Mouse (Mus musculus) G1E (cell line): ENCODE results near the gene 1810049J17Rik. TPM values are rescaled to one million over a fixed set of nuclear protein-coding genes. Genes with fewer than 3 reads are reported as not detected.

ENCODE experiments used
- ATAC-seq: 2 replicates; pipeline ENCODE4 v1.8.0; 2016; ENCODE audit warnings: mild to moderate bottlenecking; ENCODE audit not compliant: insufficient number of reproducible peaks, poor library complexity, low FRiP score, severe bottlenecking; ENCODE audit errors: extremely low read depth
- DNase-seq: peaks from one replicate; pipeline ENCODE4 v3.0.0; 2012; ENCODE audit warnings: low spot score
- H3K27me3 ChIP-seq: 2 replicates; pipeline ENCODE4 v1.6.1; 2012; ENCODE audit warnings: mild to moderate bottlenecking, low read length, inconsistent platforms; ENCODE audit not compliant: insufficient read depth
- H3K36me3 ChIP-seq: replicated peaks from 2 replicates; pipeline ENCODE3; 2012; ENCODE audit warnings: mild to moderate bottlenecking, inconsistent platforms
- H3K4me1 ChIP-seq: 2 replicates; pipeline ENCODE4 v1.6.1; 2012; ENCODE audit warnings: low read depth, low read length, inconsistent platforms, mixed read lengths; ENCODE audit not compliant: insufficient read depth
- H3K4me3 ChIP-seq: 2 replicates; pipeline ENCODE4 v1.5.1; 2012; ENCODE audit warnings: low read depth, mild to moderate bottlenecking, inconsistent platforms, low read length, moderate library complexity, mixed read lengths
- H3K9me3 ChIP-seq: replicated peaks from 2 replicates; pipeline ENCODE4 v1.6.1; 2012; ENCODE audit warnings: inconsistent platforms
- CTCF ChIP-seq: IDR thresholded peaks from 2 replicates; pipeline ENCODE4 v1.5.1; 2012; ENCODE audit warnings: low read depth, low read length, inconsistent platforms, mixed read lengths
- GATA1 ChIP-seq: IDR thresholded peaks from 2 replicates; pipeline ENCODE4 v1.6.1; 2012; ENCODE audit warnings: borderline replicate concordance, low read length, inconsistent platforms, mixed read lengths
- GATA2 ChIP-seq: IDR thresholded peaks from 2 replicates; pipeline ENCODE4 v1.6.1; 2012; ENCODE audit warnings: low read depth, low read length, inconsistent platforms, borderline replicate concordance
- POLR2AphosphoS5 ChIP-seq: IDR thresholded peaks from 2 replicates; pipeline ENCODE4 v1.6.1; 2012; ENCODE audit warnings: low read depth, low read length, inconsistent platforms; ENCODE audit not compliant: insufficient replicate concordance
- TAL1 ChIP-seq: conservative IDR thresholded peaks from 2 replicates; pipeline ENCODE4 v1.6.1; 2012; ENCODE audit warnings: low read depth, low read length, inconsistent platforms, mixed read lengths
- polyA plus RNA-seq: library from polyadenylated mRNA; stranded (reverse); fragments of >175 nt; gene quantifications from 2 replicates; pipeline ENCODE4 v1.2.3, GENCODE M21; 2012
- total RNA-seq, 2 experiments: library from RNA; stranded (forward) in 1 of 2; stranded (reverse) in 1 of 2; fragments of 200-1000 nt in 1 of 2; fragments of >200 nt in 1 of 2; fragmentation: Nextera tagmentation in 1 of 2; gene quantifications; 2 replicates each; pipeline ENCODE4 v1.2.3; 2014 to 2017

1810049J17Rik gene
- total and polyA plus RNA-seq, 3 experiments, result 0.36 to 0.38 TPM; not detected in 1

DNA sequence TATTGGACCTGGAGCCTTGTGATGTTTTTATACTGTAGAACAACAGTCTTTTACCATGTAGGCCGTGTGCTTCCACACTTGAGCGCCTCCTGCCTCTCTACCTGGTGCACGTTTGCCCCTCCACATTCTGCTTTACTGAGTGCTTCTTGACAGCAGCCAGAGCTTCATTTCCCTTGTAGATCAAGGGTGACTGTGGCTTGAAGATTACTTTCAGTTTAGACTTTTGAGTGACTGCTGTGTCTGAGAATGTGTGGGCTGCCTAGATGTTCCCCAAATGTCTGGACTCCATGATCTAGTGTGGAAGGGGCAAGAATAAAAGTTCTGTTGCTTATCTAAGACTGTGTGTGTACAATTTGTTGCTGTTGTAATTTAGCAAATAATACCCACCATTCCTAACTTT lies 27.3 kb upstream of the 1810049J17Rik start:
- Histone ChIP-seq H3K36me3 (peaks cover 90% of the 10 kb centered on the region), H3K9me3 (no peaks in the 10 kb centered on the region), H3K4me1 (peaks cover 40% of the 10 kb centered on the region), H3K4me3 (no peak overlapping the region), H3K27me3 (no peaks in the 10 kb centered on the region)
- ATAC-seq, result no peak
- no peak for TF ChIP-seq CTCF
- no peak for TF ChIP-seq GATA2
- no peak for TF ChIP-seq POLR2AphosphoS5
- TF ChIP-seq GATA1, result no peak
- no peak for TF ChIP-seq TAL1
- DNase-seq, result no peak

DNA sequence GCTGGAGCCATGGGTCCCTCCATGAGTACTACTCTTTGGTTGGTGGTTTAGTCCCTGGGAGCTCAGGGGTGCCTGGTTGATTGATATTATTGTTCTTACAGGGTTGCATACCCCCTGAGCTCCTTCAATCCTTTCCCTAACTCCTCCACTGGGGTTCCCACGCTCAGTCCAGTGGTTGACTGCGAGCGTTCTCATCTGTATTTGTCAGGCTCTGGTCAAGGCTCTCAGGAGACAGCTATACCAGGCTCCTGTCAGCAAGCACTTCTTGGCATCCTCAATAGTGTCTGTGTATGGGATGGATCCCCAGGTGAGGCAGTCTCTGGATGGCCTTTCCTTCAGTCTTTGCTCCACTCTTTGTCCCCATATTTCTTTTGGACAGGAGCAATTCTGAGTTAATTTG lies 25.2 kb upstream of the 1810049J17Rik start:
- ATAC-seq (no peak), DNase-seq (no peak)
- no peak overlapping the region for H3K4me3 ChIP-seq
- H3K27me3 ChIP-seq, result no peaks in the 10 kb centered on the region
- TF ChIP-seq GATA2, result no peak
- no peak for TF ChIP-seq TAL1
- no peak for TF ChIP-seq GATA1
- TF ChIP-seq POLR2AphosphoS5, result no peak
- no peaks in the 10 kb centered on the region for H3K9me3 ChIP-seq
- peaks cover 87% of the 10 kb centered on the region for H3K36me3 ChIP-seq
- peaks cover 54% of the 10 kb centered on the region for H3K4me1 ChIP-seq

DNA sequence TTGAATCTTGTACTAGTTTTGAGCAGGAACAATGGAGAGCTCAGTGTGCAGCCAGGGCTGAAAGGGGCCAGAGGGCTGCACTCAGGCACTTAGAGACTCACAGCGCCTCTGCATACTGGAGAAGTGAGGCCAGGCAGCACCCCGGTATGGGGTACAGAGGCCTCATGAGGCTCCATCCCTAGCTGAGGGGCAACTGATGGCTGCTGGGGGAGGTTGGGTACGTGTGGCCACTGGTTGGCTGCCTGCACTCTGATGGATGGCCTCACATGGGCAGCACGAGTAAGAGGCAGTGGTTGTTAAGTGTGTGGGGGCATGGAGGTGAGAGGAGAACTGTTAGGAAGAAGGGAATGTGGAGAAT lies 19.7 kb upstream of the 1810049J17Rik start:
- H3K36me3 ChIP-seq, result peaks cover 53% of the 10 kb centered on the region
- H3K4me3 ChIP-seq, result peak overlapping the region; percentile 66; the same call in 1 of the 2 replicates
- no peaks in the 10 kb centered on the region for H3K9me3 ChIP-seq
- ATAC-seq (peak; percentile 62), DNase-seq (no peak)
- H3K27me3 ChIP-seq, result no peaks in the 10 kb centered on the region
- TF ChIP-seq GATA2 (no peak), CTCF (no peak), GATA1 (no peak), POLR2AphosphoS5 (no peak), TAL1 (no peak)
- peaks cover 69% of the 10 kb centered on the region for H3K4me1 ChIP-seq

DNA sequence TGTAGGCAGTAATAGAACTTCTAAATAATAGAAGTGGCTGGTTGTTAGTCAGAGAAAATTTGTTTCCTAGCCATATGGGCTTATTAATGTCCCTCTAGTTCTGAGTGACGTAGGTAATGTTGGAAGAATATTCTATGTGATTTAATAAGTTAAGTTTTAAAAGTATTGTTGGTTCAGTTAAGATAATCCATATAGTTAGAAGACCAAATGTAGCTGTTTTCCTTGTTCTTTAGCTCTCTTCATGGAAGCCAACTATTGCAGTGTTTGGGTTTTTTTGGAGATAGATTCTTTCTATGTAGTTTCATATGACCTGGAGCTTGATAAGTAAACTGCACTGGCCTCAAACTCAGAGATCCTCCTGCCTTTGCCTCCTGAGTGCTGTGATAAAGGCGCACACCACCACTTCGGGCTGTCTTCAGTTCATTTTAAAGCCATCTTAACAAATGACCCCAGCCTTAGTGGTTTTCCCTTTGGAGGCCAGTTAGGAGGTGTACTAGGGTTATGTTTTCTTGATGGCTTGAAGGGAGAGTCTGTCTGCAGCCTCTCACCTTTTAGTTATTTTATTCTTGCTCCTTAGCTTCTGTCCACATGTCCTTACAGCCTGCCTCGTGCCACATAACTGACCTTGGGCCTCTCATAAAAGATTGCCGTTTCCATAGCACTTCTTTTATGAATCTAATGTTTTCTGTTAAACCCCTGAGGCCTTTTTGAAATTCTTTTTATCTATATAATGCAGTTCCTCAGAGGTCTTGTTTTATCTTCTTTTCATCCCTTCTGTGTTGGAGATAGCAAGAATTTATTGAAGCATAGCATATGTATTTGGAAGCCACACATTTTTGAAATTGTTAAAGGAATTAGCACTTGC lies 19.1 kb upstream of the 1810049J17Rik start:
- ATAC-seq, result peak; percentile 61
- no peaks in the 10 kb centered on the region for H3K27me3 ChIP-seq
- TF ChIP-seq CTCF (no peak), TAL1 (peak; percentile 65)
- peaks cover 73% of the 10 kb centered on the region for H3K4me1 ChIP-seq
- no peak for DNase-seq
- H3K4me3 ChIP-seq, result no peak overlapping the region; the same call in 1 of the 2 replicates
- peaks cover 48% of the 10 kb centered on the region for H3K36me3 ChIP-seq
- no peaks in the 10 kb centered on the region for H3K9me3 ChIP-seq

DNA sequence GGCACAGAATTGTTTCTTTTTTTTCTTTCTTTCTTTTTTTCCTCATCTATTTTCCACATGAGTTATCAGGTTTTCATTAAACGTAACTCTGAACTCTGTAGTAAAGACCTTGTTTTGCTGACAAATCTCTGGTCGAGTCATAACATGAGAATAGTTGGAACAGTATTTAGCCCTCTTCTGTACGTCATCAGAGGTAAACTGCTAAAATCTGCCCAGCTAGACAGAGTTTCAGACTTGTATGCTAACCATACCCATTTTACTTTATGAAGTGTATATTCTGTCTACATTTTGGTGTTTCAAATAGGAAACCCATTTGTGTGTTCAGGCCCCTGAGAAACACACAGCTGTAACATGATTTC lies 16.1 kb upstream of the 1810049J17Rik start:
- Histone ChIP-seq H3K4me1 (peaks cover 80% of the 10 kb centered on the region), H3K36me3 (peaks cover 36% of the 10 kb centered on the region)

DNA sequence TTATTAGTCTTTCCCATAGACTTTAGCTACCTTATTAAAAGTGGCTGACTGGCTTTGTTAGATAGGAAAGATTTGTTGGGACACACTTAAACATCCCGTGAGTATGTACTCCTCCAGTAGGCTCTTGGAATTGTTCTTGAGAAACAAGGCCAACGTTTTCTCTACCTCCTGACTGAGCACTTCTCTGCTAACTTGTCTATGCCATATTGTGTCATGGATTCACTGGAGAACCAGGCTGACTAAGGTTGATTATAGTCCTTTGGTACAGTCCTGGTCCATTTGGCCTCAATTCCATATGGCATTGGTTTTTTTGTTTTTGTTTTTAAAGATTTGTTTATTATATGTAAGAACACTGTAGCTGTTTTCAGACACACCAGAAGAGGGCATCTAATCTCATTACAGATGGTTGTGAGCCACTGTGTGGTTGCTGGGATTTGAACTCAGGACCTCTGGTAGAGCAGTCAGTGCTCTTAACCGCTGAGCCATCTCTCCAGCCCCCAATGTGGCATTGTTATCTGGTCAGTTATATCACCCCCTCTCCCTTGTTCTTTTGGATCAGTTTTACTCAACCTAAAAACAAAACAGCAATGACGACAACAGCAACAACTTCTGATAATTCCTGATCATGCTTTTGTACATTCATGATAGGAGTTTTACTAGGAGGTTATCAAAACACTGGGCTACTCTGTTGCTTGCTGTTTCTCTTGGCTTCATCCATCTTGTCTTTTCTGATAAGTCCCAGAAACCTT lies 15.5 kb upstream of the 1810049J17Rik start:
- Histone ChIP-seq H3K4me1 (peaks cover 80% of the 10 kb centered on the region), H3K27me3 (no peaks in the 10 kb centered on the region), H3K9me3 (no peaks in the 10 kb centered on the region), H3K4me3 (no peak overlapping the region; the same call in 1 of the 2 replicates), H3K36me3 (peaks cover 35% of the 10 kb centered on the region)
- TF ChIP-seq TAL1 (0 out of 2 replicates have a peak, but pooled peaks have one; percentile 23), GATA1 (no peak)
- no peak for DNase-seq
- ATAC-seq, result peak; percentile 17; the same call in 1 of the 2 replicates

More for the DNA sequence above, 16.1 kb upstream of the 1810049J17Rik start:
- TF ChIP-seq CTCF (no peak), GATA1 (no peak), TAL1 (no peak), POLR2AphosphoS5 (no peak), GATA2 (no peak)
- Histone ChIP-seq H3K4me3 (no peak overlapping the region), H3K9me3 (no peaks in the 10 kb centered on the region), H3K27me3 (no peaks in the 10 kb centered on the region)
- no peak for ATAC-seq
- DNase-seq, result no peak
